Mouse (Mus musculus) MN1 (cell line): Measurements from ENCODE around the gene Insrr.
"Not testable (repeated sequence)": the region's sequence is repeated elsewhere in the genome, so short reads cannot be mapped to it uniquely, and the experiment has no call there.

ENCODE experiments used
- DNase-seq: peaks from one replicate; pipeline ENCODE4 v3.0.0-alpha.2; 2016; ENCODE audit warnings: low spot score

Insrr gene

DNA sequence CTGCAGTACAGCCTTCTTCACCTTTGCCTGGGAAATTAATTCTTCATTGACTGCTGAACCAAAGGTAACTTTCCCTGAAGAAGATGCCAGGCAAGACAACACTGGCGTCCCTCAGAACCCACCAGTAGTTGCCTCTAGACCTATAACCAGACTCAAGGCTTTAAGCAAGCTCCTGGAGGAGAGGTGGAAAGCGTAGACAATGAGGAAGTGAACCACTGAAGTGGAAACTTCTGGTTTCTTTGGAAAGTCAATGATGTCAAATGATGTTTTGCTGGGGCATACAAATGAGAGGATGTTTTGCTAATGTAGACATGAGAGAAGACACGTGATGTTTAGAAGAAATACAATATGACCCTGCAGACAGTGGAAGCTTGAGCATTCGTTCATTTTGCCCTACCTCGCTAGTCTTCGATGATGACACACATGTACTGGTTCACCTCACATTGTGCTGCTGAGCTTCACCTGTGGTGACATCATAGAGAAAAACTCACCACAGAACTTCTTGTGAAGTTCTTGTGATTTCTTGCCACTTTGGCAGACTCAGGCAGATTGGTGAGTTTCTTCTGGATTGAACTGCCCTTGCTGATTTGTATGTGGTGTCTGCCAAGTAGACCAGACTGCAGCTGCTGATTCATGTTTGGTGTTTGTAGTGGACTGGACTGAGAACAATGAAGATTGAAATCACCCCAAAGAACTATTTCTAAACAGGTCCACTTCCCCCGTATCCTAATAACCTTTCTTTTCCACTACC lies 35.5 kb downstream of the Insrr start:
- DNase-seq = no peak

DNA sequence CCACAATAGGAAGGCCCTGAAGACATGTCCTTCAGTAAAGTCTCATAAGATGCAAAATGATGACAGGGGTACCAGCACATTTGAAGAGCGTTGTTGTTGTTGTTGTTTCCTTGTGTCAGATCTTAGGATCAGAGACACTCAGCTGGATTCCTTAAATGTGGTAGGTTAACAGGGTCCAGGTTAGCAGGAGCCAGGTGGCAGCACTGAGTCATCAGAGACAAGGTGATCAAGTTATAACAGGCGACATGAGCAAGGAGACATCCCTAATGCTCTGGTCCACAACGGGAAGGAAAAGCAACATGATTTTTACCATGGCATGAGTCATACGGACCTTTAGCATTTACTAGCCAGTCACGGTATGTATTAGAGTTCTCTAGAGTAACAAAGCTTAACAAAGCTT lies 36.7 kb downstream of the Insrr start:
- DNase-seq = no peak

DNA sequence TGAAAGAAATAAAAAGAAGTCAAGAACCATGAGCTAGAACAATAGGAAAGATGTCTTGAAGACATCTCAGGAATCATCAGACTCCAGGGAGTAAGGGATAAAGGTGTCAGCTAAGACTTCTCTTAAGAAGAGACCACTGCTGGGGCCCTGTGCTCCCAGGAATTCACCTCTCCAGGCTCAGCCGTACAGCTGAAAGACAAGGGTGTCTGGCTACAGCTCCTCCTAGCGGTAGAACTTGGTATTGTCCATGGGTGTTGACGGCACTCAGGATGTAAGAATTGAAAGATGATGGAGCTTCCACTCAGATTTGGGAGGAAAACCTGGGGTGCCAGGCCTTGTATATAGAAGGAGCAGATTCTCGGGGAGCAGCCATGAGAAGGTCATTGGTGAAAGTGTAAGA lies 41.9 kb downstream of the Insrr start:
- DNase-seq = peak; percentile 88

DNA sequence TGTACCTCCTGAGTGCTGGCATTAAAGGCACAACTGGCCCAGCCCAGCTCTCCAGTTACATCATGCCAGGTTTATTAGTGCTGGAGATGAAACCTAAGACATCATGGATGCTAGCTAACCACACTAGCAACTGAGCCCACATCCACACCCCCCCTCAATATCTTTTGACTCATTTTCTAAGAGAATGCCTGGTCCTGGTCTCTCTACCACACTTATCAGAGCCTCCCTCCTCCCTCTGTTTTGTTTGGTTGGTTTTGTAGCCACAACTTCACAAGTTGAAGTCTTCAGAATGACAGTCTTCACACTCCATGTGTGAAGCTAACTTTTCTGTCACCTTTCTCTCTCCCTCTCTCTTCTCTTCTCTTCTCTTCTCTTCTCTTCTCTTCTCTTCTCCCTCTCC lies 44.1 kb downstream of the Insrr start:
- DNase-seq = no peak

DNA sequence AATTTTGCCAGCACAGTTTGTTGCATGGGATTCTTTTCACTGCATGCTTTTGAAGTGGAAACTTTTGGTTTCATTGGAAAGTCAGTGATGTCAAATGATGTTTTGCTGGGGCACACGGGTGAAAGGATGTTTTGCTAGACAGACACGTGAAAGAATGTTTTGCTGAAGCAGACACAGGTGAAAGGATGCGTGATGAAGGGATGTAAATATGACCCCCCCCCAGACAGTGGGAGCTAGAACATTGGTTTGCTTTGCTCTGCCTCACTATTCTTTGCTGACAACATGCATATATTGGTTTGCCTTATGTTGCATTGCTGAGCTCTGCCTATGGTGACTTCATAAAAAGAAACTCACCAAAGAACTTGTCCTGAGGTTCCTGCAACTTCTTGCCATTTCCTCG lies 48.2 kb downstream of the Insrr start:
- no peak for DNase-seq

DNA sequence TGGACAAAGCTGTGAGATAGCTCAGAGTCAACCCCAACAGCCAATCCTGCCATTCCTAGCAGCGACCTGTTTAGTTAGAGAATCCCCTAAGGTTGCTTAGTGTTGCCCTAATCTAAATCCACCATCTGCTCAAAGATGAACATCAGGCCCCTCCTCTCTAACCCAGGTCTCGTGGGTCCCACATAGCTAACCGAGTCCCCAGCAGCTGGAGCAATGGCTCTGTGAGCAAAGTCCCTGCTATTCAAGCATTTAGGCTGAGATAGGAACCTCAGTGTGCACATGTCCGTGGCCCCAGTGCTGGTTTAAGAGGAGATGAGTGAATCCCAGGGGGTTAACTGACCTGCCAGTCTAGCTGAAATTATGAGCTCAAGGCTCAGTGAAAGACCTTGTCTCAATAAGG lies 49.4 kb downstream of the Insrr start:
- DNase-seq = no peak

DNA sequence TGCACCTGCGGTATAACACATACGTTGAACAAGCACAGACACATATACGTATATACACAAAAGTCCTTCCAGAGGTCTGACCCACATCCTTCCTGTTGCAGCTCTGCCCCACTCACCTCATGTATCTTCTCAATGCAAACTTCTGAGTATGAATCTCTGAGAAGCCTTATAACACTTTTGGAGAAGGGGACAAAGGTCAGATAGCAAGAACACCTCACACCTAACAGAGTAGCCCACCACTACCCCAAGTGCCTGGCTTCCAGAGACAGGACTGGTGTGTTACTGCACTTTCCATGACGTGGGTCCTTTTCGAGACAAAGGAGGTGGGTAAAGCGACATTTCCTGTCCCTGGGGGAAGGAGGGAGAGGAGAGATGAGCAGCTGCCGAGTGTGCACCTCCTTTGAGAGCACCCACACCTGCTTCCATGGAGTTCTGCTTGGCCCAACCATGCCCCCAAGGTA lies 49.9 kb downstream of the Insrr start, which contains the start of gene Sh2d2a:
TSS of gene Sh2d2a (plus strand) at position 106 of the 461 bp plus-strand sequence.
- DNase-seq = no peak

DNA sequence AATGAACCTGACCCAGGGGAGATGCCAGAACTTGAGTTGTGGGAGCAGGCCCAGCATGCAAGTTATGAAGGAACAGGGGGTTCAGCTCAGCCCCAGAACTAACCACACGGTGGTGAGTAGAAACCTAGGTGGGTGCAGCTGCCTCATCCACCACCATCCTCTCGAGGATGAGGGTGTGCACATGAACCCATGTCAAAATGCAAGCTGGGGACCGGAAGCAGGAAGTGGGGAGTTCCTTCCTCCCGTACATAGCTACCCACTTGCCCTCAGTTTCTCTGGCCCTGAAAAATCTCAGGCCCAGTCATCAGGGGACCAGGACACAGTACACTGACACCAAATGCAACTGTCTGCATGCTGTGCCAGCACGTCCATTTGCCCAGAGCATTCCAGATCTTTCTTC lies 50.9 kb downstream of the Insrr start:
- DNase-seq = no peak

DNA sequence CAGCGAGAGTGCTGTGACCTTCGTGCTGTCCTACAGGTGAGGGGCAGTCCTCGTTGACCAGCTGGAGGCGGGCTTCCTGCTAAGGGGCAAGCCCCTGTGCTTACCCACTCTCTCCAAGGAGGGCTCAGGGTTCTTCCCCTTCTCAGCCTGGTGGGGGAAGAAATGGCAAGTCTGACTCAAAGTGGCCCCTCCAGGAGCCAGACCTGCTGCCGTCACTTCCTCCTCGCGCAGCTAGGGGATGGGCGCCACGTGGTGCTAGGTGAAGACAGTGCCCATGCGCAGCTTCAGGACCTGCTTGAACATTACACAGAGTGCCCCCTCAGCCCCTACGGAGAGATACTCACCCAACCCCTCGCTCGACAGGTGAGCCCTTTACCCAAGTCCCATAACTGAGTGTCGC lies 52.4 kb downstream of the Insrr start:
- no peak for DNase-seq

DNA sequence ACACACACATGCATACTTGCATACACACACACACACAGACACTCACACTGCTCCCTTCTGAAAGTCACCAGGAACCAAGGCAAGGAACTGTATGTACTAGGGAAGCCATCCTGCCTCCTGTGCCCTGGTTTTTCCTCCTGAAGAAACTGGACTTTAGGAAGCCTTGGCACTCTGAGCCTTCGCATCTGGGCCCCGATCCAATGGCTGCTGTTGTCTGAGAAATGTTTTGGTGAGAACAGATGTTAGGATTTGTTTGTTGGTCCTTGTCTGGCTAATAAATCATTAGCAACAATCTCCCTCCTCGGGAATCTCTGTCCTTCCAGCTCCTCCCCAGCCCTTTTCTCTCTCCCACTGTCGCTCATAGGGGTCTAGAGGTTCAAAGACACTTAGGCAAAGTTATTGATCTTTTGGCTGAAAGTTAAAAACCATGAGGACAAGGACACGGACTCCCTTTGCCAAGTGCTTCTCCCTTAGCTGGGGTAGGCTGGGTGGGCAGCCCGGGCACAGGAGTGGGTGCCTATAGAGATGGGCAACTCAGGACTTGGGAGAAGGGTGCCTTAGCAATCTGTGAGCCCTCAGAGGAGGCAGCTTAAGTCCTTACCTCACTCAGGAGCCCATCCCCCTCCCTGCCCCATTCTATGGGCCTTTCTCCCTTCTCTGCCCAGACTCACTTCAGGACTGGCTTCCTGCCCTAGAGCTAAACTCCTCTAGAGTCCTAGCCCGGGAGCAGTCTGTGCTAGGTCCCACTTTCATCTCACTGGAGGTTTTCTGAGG lies 58.2 kb downstream of the Insrr start:
- peak; percentile 34 for DNase-seq

DNA sequence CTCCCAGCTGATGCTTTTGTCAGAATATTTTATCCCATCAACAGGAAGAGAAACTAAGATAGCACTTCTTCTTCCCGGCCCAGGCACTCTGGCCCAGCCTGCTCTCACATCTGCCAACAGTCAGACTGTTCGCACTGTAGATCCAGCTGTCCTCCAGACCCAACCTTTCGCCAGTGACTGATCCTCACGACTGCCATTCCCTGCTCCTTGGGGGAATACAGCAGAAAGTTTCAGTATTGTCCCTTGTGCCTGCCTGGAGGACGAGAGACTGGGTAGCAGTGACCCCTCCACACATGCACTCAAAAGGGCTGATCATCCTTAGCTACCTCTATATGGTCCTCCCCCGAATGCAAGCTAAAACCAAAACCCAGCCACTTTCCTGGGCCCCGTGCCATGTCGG lies 59.2 kb downstream of the Insrr start:
- no peak for DNase-seq

DNA sequence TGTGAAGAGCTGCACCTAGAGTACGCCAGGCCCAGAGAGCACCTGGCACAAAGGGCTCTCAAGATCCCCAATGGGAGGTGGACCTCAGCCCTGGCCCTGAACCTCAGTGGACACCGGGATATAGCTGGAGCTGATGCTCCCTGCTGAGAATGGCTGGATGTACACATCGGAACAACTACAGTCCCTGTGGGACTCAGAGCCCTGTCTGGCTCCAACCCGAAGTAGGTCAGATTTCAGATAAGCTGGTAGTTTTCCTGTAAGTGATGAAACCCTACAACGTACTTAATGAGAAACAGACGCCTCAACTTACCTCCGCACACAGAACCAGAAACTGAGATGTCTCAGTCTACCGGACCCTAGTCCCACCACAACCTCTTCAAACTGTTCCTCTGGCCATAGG lies 60.9 kb downstream of the Insrr start:
- peak; percentile 88 for DNase-seq

DNA sequence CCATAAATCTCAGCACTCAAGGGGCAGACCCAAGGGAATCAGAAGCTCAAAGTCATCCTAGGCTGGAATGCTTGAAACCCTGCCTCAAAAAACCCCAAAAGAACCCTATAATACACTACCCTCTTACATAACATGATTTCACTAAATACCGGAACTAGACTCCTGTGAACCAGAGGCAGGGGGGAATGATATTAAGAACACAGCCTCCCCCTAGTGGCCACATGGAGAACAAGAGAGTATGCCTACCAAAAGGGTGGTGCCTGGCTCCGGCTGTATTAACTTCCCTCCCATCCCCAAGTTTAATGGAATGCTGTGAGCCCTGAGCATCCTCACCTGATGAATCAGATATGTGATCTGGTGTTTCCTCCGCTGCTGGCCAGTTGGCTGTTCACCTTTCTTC lies 63.1 kb downstream of the Insrr start:
- DNase-seq = peak; percentile 82

DNA sequence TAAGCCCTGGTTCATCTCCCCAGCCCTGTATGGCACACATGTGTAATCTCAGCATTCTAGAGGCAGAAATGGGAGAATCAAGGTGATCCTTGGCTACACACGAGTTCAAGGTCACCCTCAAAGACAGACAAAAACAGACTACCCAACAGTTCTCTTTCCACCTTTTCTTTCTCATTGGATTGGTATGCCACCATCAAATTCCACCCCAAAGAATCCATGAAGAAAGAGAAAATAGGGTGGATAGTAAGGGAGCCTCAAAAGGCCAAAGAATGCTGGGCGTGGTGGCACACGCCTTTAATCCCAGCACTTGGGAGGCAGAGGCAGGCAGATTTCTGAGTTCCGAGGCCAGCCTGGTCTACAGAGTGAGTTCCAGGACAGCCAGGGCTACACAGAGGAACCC lies 67.4 kb downstream of the Insrr start:
- DNase-seq = not testable (repeated sequence)
